Mouse (Mus musculus) E14TG2a.4 (cell line): ENCODE measurements around the gene Fam69a.

Source experiments
- CTCF ChIP-seq: conservative IDR thresholded peaks from 2 replicates; pipeline ENCODE4 v1.5.1; 2014; ENCODE audit warnings: low read length
- NANOG ChIP-seq: IDR thresholded peaks from 2 replicates; pipeline ENCODE4 v1.6.1; 2014; ENCODE audit warnings: borderline replicate concordance, low read length, mixed read lengths
- POU5F1 ChIP-seq: IDR thresholded peaks from 2 replicates; pipeline ENCODE4 v1.6.1; 2014; ENCODE audit warnings: low read length, borderline replicate concordance

- TF ChIP-seq CTCF (no peak), POU5F1 (no peak), NANOG (no peak)
Measured at GRCm38 (mm10) chr5:108019367-108019766, 32.5 kb upstream of the Fam69a start.
